In the genomic region with DNA sequence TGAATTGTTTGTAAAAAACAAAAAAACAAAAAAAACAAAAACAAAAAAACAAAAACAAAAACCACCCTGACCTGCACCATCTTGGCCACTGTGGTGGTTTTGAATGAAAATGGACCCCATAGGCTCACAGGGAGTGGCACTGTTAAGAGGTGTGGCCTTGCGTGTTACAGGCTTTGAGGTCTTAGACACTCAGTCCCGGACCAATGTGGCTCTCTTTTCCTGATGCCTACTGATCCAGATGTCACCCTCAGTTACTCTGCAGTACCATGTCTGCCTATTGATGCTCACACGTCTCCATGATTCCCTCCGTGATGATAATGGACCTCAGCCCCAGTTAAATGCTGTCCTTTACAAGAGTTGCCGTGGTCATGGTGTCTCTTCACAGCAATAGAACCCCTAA, we compare ENCODE assay signal across 34 mouse cellular contexts. TPM values are rescaled to one million over a fixed set of nuclear protein-coding genes. Genes with fewer than 3 reads are reported as not detected.
"Had no signal": no experiment of that assay in that cellular context is flagged by ENCODE, and none has a peak within 500 bp of the region (broad histone marks: within the 10 kb centered on the region; RNA-seq: fewer than 3 reads in every experiment).

No protein-coding gene starts in this region.

- H3K36me3 ChIP-seq: heart, embryonic 13.5 days; heart, embryonic 15.5 days; hindbrain, embryonic 10.5 days; hindbrain, embryonic 12.5 days; hindbrain, embryonic 13.5 days; hindbrain, embryonic 15.5 days; intestine, embryonic 15.5 days; kidney, embryonic 15.5 days had no signal

- H3K9ac ChIP-seq: heart, embryonic 13.5 days; heart, embryonic 15.5 days; hindbrain, embryonic 12.5 days; hindbrain, embryonic 13.5 days; hindbrain, embryonic 14.5 days; hindbrain, embryonic 15.5 days; intestine, embryonic 15.5 days; kidney, embryonic 15.5 days had no signal

- H3K4me2 ChIP-seq: heart, embryonic 13.5 days; heart, embryonic 15.5 days; hindbrain, embryonic 12.5 days; hindbrain, embryonic 13.5 days; hindbrain, embryonic 14.5 days; hindbrain, embryonic 15.5 days; intestine, embryonic 15.5 days; kidney, embryonic 15.5 days had no signal

- H3K9me3 ChIP-seq: heart, embryonic 13.5 days; heart, embryonic 15.5 days; hindbrain, embryonic 10.5 days; hindbrain, embryonic 12.5 days; hindbrain, embryonic 13.5 days; hindbrain, embryonic 15.5 days; intestine, embryonic 15.5 days; kidney, embryonic 15.5 days had no signal

- H3K4me3 ChIP-seq: heart, embryonic 13.5 days; heart, embryonic 15.5 days; hindbrain, embryonic 10.5 days; hindbrain, embryonic 12.5 days; hindbrain, embryonic 13.5 days; hindbrain, embryonic 15.5 days; intestine, embryonic 15.5 days; kidney, embryonic 15.5 days; layer of hippocampus, adult 2 months; left cerebral cortex, adult 2 months had no signal

- H3K4me1 ChIP-seq: hindbrain, embryonic 10.5 days; hindbrain, embryonic 12.5 days; hindbrain, embryonic 13.5 days; hindbrain, embryonic 15.5 days; intestine, embryonic 15.5 days had no signal

- H3K27ac ChIP-seq: heart, embryonic 13.5 days; heart, embryonic 15.5 days; hindbrain, embryonic 10.5 days; hindbrain, embryonic 12.5 days; hindbrain, embryonic 13.5 days; hindbrain, embryonic 14.5 days; hindbrain, embryonic 15.5 days; hindbrain, postnatal 0 days; intestine, embryonic 15.5 days; kidney, embryonic 15.5 days; kidney, postnatal 0 days; layer of hippocampus, adult 2 months; left cerebral cortex, adult 2 months had no signal

- ATAC-seq: hindbrain, postnatal 0 days; inflammation-experienced regulatory T-cells, adult 6 months; intestine, embryonic 15.5 days; intestine, embryonic 16.5 days; intestine, postnatal 0 days had no signal

- DNase-seq: heart, postnatal 10 days; heart, postnatal 14 days; heart, postnatal 36 days; heart, postnatal 4 days; kidney, adult 11 months; kidney, adult 18-20 months; kidney, adult 2 months; kidney, adult 8-10 months; kidney, adult 9 months; kidney, postnatal 10 days; kidney, postnatal 14 days; kidney, postnatal 25 days; kidney, postnatal 36 days; kidney, postnatal 4 days; layer of hippocampus, adult 9-11 months; layer of hippocampus, postnatal 36 days had no signal

- H3K27me3 ChIP-seq: hindbrain, embryonic 12.5 days; hindbrain, embryonic 15.5 days; intestine, embryonic 15.5 days; kidney, embryonic 15.5 days had no signal

RNA-seq across cellular contexts. Expression of a gene that starts 19.4 kb away (rescaled TPM):
- polyA plus RNA-seq: hindbrain, embryonic 11.5 days; large intestine, adult 2 months had no signal

RNA-seq across cellular contexts. Expression of a gene that starts 19.8 kb away (rescaled TPM):
- polyA plus RNA-seq: hindbrain, embryonic 10.5 days; hindbrain, embryonic 11.5 days; intestine, postnatal 0 days; large intestine, adult 2 months had no signal
